Mouse (Mus musculus): Measurements from ENCODE around the gene Gm21985. TPM values are rescaled to one million over a fixed set of nuclear protein-coding genes. Genes with fewer than 3 reads are reported as not detected.
"Not testable (repeated sequence)": the region's sequence is repeated elsewhere in the genome, so short reads cannot be mapped to it uniquely, and the experiment has no call there.

Gm21985 gene
- polyA plus RNA-seq, 1 experiment from 2014 or later, result not detected

DNA sequence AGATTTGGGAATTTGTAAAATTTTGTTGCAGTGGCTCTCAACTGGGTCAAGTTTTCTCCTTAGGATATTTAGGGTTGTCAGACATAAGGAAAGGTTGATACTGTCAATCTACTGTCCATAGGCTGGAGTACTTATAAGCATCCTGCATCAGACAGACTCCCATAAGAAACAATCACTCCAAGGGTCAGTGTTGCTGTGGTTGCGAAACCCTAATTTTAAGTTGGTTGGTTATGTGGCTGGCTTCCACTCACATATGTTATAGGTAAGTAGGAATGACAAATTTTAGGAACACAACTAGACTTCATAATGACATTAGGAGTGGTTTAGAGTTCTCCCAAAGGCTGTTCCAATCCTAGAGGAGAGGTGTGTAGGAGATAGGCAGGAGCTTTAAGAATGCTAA lies 115.1 kb downstream of the Gm21985 start:
- DNase-seq (ENCODE audit: low spot score), result no peak
- no peak overlapping the region for H3K4me2 ChIP-seq (ENCODE audit: low read length)
- no peak overlapping the region for H3K4me3 ChIP-seq (ENCODE audit: low read depth, low read length)
- H3K27me3 ChIP-seq (replicated peaks; ENCODE audit: control insufficient read depth, insufficient read depth, low read length), result no peaks in the 10 kb centered on the region
- no peak overlapping the region for H3K9ac ChIP-seq (ENCODE audit: low read length)
- H3K36me3 ChIP-seq (ENCODE audit: control insufficient read depth, insufficient read depth, low read length), result no peaks in the 10 kb centered on the region
- 95% methylated on average over 1 of the region's 1 CpGs for WGBS
- H3K4me1 ChIP-seq (replicated peaks; ENCODE audit: control insufficient read depth, insufficient read depth, low read length), result 0 out of 2 replicates have a peak, but pooled peaks cover 7% of the 10 kb centered on the region
- H3K27ac ChIP-seq (ENCODE audit: low read depth), result no peak overlapping the region
- ATAC-seq (replicated peaks; ENCODE audit: low FRiP score, low TSS enrichment, low read depth), result no peak
- H3K9me3 ChIP-seq (ENCODE audit: control insufficient read depth, low read length), result no peaks in the 10 kb centered on the region

DNA sequence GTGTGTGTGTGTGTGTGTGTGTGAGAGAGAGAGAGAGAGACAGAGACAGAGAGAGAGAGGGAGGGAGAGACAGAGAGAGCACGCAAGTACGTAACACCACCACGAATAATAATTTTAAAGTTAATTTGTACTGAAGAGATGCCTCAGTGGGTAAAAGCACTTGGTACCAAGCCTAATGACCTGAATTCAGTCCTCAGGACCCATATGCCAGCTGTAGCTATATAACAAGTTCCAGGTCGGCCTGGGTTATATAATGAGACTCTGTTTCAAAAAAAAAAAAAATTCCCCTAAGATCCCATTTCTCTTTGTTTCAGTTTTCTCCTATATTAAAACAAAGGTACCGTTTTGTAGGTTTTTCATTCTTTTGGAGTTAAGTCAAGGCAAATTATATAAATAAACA lies 124.7 kb downstream of the Gm21985 start:
- Histone ChIP-seq H3K36me3 (ENCODE audit: control insufficient read depth, insufficient read depth, low read length) (no peaks in the 10 kb centered on the region), H3K27me3 (replicated peaks; ENCODE audit: control insufficient read depth, insufficient read depth, low read length) (no peaks in the 10 kb centered on the region), H3K4me2 (ENCODE audit: low read length) (no peak overlapping the region), H3K4me1 (replicated peaks; ENCODE audit: control insufficient read depth, insufficient read depth, low read length) (no peaks in the 10 kb centered on the region), H3K27ac (ENCODE audit: low read depth) (no peak overlapping the region), H3K9me3 (ENCODE audit: control insufficient read depth, low read length) (no peaks in the 10 kb centered on the region), H3K9ac (ENCODE audit: low read length) (no peak overlapping the region), H3K4me3 (ENCODE audit: low read depth, low read length) (no peak overlapping the region)
- no peak for DNase-seq (ENCODE audit: low spot score)
- ATAC-seq (replicated peaks; ENCODE audit: low FRiP score, low TSS enrichment, low read depth), result no peak
- WGBS, result 90% methylated on average over 5 of the region's 5 CpGs

DNA sequence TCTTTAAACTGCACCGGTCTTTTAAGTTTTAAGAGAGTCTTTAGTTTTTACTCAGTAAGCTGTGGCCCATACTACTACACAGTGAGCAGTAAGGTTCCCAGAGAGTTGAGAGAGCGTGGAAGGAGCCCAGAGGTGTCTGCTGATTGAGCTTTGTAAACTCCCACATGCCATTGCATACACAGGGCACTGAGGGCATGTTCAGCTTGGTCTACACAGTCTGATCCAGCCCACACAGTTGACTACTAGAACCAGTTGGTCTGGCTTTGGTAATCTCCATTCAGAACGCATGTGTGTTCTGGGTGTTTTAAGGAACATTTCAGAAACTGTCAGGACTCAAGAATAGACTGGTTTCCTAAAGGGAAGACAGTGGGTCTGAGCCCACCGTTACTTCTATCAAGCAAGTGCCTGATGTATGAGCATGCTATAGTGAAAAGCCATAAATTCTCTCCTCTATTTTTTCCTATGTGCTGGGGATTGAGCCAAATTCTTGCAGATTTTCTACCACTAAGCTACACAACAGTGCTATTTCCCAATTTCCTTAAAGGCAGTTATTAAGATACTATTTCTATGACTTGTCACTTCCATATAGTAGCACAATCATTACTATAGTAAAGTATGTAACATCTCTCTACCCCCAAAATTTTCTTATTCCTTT lies 125.4 kb downstream of the Gm21985 start:
- no peak for DNase-seq (ENCODE audit: low spot score)
- no peak for ATAC-seq (replicated peaks; ENCODE audit: low FRiP score, low TSS enrichment, low read depth)

DNA sequence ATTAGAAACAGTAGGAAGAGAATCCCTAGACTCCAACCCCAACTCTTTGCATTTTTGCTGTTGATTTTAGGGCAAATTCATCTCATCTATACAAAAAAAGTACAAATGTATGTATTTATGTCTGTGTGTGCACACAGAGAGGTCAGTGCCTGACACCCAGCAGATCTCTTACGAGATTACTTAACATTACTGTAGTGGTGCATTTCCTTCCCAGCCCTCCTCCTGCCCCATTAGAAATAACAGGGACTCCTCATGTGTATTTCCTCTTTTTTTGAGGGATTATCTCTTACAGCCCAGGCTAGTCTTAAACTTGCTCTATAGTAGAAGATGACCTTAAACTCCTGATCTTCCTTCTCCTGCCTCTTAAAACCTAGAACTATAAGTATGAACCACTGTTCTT lies 126.6 kb downstream of the Gm21985 start:
- Histone ChIP-seq H3K36me3 (ENCODE audit: control insufficient read depth, insufficient read depth, low read length) (no peaks in the 10 kb centered on the region), H3K4me3 (ENCODE audit: low read depth, low read length) (no peak overlapping the region), H3K9me3 (ENCODE audit: control insufficient read depth, low read length) (no peaks in the 10 kb centered on the region), H3K27ac (ENCODE audit: low read depth) (no peak overlapping the region), H3K4me2 (ENCODE audit: low read length) (no peak overlapping the region), H3K27me3 (replicated peaks; ENCODE audit: control insufficient read depth, insufficient read depth, low read length) (no peaks in the 10 kb centered on the region), H3K9ac (ENCODE audit: low read length) (no peak overlapping the region), H3K4me1 (replicated peaks; ENCODE audit: control insufficient read depth, insufficient read depth, low read length) (no peaks in the 10 kb centered on the region)
- ATAC-seq (replicated peaks; ENCODE audit: low FRiP score, low TSS enrichment, low read depth), result no peak
- WGBS, result 94% methylated on average over 1 of the region's 1 CpGs
- DNase-seq (ENCODE audit: low spot score), result no peak

More for the DNA sequence above, 125.4 kb downstream of the Gm21985 start:
- Histone ChIP-seq H3K36me3 (ENCODE audit: control insufficient read depth, insufficient read depth, low read length) (no peaks in the 10 kb centered on the region), H3K27ac (ENCODE audit: low read depth) (no peak overlapping the region), H3K27me3 (replicated peaks; ENCODE audit: control insufficient read depth, insufficient read depth, low read length) (no peaks in the 10 kb centered on the region), H3K4me1 (replicated peaks; ENCODE audit: control insufficient read depth, insufficient read depth, low read length) (no peaks in the 10 kb centered on the region), H3K4me3 (ENCODE audit: low read depth, low read length) (no peak overlapping the region), H3K9ac (ENCODE audit: low read length) (no peak overlapping the region), H3K4me2 (ENCODE audit: low read length) (no peak overlapping the region), H3K9me3 (ENCODE audit: control insufficient read depth, low read length) (no peaks in the 10 kb centered on the region)
- WGBS, result 88% methylated on average over 4 of the region's 4 CpGs

DNA sequence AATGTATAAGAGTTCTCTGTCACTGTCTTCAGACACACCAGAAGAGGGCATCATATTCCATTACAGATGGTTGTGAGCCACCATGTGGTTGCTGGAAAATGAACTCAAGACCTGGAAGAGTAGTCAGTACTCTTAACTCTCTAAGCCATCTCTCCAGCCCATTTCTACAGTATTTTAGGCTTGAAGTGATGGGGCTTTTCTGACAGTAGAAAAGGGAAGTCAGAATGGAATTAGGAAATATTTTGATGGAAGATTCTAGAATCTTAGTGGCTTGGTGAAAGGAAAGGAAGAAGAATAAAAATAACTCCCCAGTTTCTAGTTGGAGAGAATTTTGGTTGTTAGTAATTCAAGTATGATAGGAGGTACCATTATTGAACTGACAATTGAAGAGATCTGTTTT lies 127.8 kb downstream of the Gm21985 start:
- Histone ChIP-seq H3K36me3 (ENCODE audit: control insufficient read depth, insufficient read depth, low read length) (no peaks in the 10 kb centered on the region), H3K9me3 (ENCODE audit: control insufficient read depth, low read length) (no peaks in the 10 kb centered on the region), H3K4me1 (replicated peaks; ENCODE audit: control insufficient read depth, insufficient read depth, low read length) (no peaks in the 10 kb centered on the region), H3K27ac (ENCODE audit: low read depth) (no peak overlapping the region), H3K9ac (ENCODE audit: low read length) (no peak overlapping the region), H3K4me2 (ENCODE audit: low read length) (no peak overlapping the region), H3K4me3 (ENCODE audit: low read depth, low read length) (no peak overlapping the region), H3K27me3 (replicated peaks; ENCODE audit: control insufficient read depth, insufficient read depth, low read length) (no peaks in the 10 kb centered on the region)
- ATAC-seq (replicated peaks; ENCODE audit: low FRiP score, low TSS enrichment, low read depth), result no peak
- no peak for DNase-seq (ENCODE audit: low spot score)

DNA sequence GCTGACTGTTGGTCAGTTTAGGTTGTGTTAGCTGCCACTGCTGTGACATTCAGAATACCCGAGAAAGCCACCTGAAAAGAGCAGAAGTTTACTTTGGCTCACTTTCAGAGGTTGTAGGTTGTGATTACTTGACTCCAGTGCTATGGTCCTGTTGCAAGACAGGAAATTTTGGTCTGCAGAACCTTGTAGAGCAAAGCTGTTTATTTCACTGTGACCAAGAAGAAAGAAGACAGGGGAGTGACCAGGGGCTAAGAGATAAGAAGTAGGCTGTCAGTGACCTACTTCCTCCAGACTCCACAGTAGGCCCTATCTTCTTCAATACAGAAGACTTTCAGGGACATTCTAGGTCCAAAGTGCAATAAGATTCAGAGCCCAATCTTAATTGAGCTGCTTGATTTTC lies 130.5 kb downstream of the Gm21985 start:
- ATAC-seq (replicated peaks; ENCODE audit: low FRiP score, low TSS enrichment, low read depth) (no peak), DNase-seq (ENCODE audit: low spot score) (no peak)
- H3K4me3 ChIP-seq (ENCODE audit: low read depth, low read length), result no peak overlapping the region
- WGBS, result 59% methylated on average over 1 of the region's 1 CpGs
- H3K4me2 ChIP-seq (ENCODE audit: low read length), result no peak overlapping the region
- no peak overlapping the region for H3K9ac ChIP-seq (ENCODE audit: low read length)
- no peaks in the 10 kb centered on the region for H3K36me3 ChIP-seq (ENCODE audit: control insufficient read depth, insufficient read depth, low read length)
- H3K9me3 ChIP-seq (ENCODE audit: control insufficient read depth, low read length), result no peaks in the 10 kb centered on the region
- H3K27ac ChIP-seq (ENCODE audit: low read depth), result no peak overlapping the region
- no peaks in the 10 kb centered on the region for H3K4me1 ChIP-seq (replicated peaks; ENCODE audit: control insufficient read depth, insufficient read depth, low read length)
- no peaks in the 10 kb centered on the region for H3K27me3 ChIP-seq (replicated peaks; ENCODE audit: control insufficient read depth, insufficient read depth, low read length)

DNA sequence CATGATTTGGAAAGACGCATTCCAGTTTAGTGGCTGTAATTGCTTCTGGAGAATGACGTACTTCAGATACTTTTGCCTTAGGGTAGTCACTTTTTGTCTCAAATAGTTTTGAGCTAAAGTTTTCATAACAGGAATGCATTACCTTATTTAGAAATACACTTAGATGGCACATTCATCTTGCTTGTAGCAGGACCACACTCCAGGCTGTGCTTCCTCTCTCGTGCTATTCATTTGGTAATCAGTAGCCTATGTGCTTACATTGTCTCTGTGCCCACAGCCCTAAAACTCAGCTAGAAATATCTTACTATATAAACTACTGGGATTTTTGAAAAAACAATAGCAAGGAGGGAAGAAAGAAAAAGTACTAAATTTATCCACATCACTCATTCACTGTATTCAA lies 140.9 kb downstream of the Gm21985 start:
- no peak overlapping the region for H3K27ac ChIP-seq (ENCODE audit: low read depth)
- ATAC-seq (replicated peaks; ENCODE audit: low FRiP score, low TSS enrichment, low read depth) (no peak), DNase-seq (ENCODE audit: low spot score) (no peak)
- no peak overlapping the region for H3K9ac ChIP-seq (ENCODE audit: low read length)
- H3K27me3 ChIP-seq (replicated peaks; ENCODE audit: control insufficient read depth, insufficient read depth, low read length), result no peaks in the 10 kb centered on the region
- no peaks in the 10 kb centered on the region for H3K9me3 ChIP-seq (ENCODE audit: control insufficient read depth, low read length)
- H3K4me3 ChIP-seq (ENCODE audit: low read depth, low read length), result no peak overlapping the region
- H3K36me3 ChIP-seq (ENCODE audit: control insufficient read depth, insufficient read depth, low read length), result peaks cover 46% of the 10 kb centered on the region
- 69% methylated on average over 3 of the region's 3 CpGs for WGBS
- H3K4me2 ChIP-seq (ENCODE audit: low read length), result no peak overlapping the region
- H3K4me1 ChIP-seq (replicated peaks; ENCODE audit: control insufficient read depth, insufficient read depth, low read length), result no peaks in the 10 kb centered on the region

DNA sequence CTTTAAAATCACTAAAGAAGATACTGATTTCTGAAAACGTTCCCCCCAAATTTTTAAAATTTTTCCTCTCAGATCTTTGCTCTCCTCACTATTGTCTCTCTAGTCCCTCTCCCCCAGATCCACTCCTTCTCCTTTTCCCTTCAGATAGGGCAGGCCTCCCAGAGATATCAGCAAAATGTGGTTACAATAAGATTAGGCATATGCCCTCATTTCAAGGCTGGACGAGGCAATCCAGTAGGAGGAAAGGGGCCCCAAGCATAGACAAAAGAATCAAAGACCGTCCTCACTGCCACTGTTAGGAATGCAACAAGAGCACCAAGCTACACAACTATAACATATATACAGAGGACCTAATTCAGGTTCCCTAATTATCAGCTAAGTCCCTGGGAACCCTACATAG lies 159.2 kb downstream of the Gm21985 start:
- no peak for ATAC-seq (replicated peaks; ENCODE audit: low FRiP score, low TSS enrichment, low read depth)
- no peak overlapping the region for H3K27ac ChIP-seq (ENCODE audit: low read depth)
- no peaks in the 10 kb centered on the region for H3K27me3 ChIP-seq (replicated peaks; ENCODE audit: control insufficient read depth, insufficient read depth, low read length)
- no peaks in the 10 kb centered on the region for H3K4me1 ChIP-seq (replicated peaks; ENCODE audit: control insufficient read depth, insufficient read depth, low read length)
- H3K4me3 ChIP-seq (ENCODE audit: low read depth, low read length), result no peak overlapping the region
- 79% methylated on average over 3 of the region's 3 CpGs for WGBS
- H3K4me2 ChIP-seq (ENCODE audit: low read length), result no peak overlapping the region
- H3K9ac ChIP-seq (ENCODE audit: low read length), result no peak overlapping the region
- no peaks in the 10 kb centered on the region for H3K9me3 ChIP-seq (ENCODE audit: control insufficient read depth, low read length)
- H3K36me3 ChIP-seq (ENCODE audit: control insufficient read depth, insufficient read depth, low read length), result no peaks in the 10 kb centered on the region
- no peak for DNase-seq (ENCODE audit: low spot score)

DNA sequence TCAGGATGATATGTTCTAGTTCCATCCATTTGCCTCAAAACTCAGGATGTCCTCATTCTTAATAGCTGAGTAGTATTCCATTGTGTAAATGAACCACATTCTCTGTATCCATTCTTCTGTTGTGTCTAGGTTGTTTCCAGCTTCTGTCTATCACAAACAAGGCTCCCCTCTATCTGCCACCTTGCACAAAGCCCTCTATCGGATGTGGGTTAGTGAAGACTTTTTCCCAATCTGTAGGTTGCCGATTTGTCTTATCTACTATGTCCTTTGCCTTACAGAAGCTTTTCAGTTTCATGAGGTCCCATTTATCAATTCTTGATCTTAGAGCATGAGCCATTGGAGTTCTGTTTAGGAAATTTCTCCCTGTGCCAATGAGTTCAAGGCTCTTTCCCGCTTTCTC lies 162.4 kb downstream of the Gm21985 start:
- H3K36me3 ChIP-seq (ENCODE audit: control insufficient read depth, insufficient read depth, low read length); H3K9me3 ChIP-seq (ENCODE audit: control insufficient read depth, low read length); H3K4me2 ChIP-seq (ENCODE audit: low read length); ATAC-seq (replicated peaks; ENCODE audit: low FRiP score, low TSS enrichment, low read depth); H3K9ac ChIP-seq (ENCODE audit: low read length); H3K27ac ChIP-seq (ENCODE audit: low read depth); DNase-seq (ENCODE audit: low spot score); H3K27me3 ChIP-seq (replicated peaks; ENCODE audit: control insufficient read depth, insufficient read depth, low read length); H3K4me1 ChIP-seq (replicated peaks; ENCODE audit: control insufficient read depth, insufficient read depth, low read length); H3K4me3 ChIP-seq (ENCODE audit: low read depth, low read length): not testable (repeated sequence)
- WGBS, result over 99% methylated on average over 3 of the region's 3 CpGs
